Mouse (Mus musculus): ENCODE measurements around the gene Tmem129.
A peak's percentile ranks its signal among the peaks of the same experiment; 100 is the strongest.

Gene Tmem129

DNA sequence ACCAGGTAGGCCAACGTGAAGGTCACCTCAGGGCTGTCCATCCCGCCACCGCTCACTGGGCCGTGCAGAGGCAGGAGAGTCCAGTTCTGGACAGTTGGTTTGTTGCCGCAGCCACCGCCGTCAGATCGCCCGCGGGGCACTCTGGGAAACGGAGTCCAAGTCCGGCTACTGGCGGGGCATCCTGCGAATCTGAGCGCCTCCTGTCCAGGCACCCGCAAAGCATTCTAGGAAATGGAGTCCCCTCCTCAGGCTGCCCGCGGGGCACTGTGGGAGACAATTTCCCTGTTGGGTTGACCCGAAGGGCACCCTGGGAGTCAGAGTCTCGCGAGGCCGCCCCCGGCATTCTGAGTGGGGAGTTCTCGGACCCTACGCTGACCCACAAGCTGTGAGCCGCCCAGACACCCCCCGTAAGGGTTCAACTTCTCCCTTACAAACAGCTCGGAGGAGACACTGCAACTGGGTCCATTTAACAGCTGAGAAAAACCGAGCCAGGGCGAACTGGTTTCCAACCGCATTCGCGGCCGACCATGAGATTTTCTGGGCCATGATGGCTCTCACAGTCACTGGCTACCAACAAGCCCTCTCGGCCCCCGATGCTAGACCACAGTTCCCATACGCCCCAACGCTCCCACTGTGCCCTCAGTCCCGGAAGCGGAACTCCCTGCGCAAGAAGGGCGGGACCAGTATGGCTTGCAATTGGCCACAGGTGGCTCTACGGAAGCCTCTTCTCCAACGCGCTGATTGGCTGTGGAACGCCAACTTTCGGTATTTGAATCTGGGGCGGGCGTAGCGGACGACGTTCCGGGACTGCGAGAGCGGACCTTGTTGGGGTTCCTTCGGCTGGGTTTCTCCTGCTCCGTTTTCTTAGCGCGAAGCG is at the start of gene Tmem129, which contains the start of gene Tacc3:
TSS of gene Tmem129 (minus strand) at position 630 of the 877 bp plus-strand sequence.
TSS of gene Tacc3 (plus strand) at position 342 of the 877 bp plus-strand sequence.
- peak; percentile 99 for DNase-seq

DNA sequence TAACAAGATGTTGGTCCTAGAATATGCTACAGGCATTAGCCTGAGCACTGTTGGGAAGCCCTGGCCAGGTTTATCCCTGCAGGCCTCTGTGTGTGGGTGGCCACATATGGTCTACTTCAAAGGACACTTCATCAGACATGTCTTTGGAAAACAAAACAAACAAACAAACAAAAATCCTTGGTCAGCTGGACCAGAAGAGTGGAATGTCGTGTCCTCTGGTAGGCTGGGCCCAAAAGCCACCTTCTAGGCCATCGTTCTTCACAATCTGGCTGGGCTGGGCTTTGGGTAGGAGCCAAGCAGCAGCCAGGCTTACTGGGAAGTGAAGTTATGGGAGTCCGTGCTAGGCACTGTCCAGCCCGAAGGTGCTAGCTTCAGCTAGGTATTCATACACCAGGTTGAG is 48.9 kb upstream of the Tmem129 start:
- DNase-seq = no peak

DNA sequence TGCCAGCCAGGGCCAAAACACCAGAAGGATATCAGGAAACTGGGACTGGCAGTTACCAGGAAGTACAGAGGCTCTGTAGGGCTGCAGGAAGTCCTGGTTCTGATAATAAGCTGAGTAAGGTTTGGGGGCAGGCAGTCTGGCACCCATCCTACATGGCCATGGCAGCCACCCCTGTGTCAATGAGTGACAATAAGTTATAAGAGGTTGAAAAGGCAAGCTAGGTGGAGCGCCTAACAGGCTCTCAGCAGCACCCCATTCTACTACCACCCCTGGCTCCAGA is 48.1 kb upstream of the Tmem129 start:
- DNase-seq = no peak

- no peak for DNase-seq
Observed at GRCm38 (mm10) chr5:33705612-33706349, 47.6 kb upstream of the Tmem129 start.

- DNase-seq = peak; percentile 48
Observed at GRCm38 (mm10) chr5:33704945-33705611, 46.9 kb upstream of the Tmem129 start.

DNA sequence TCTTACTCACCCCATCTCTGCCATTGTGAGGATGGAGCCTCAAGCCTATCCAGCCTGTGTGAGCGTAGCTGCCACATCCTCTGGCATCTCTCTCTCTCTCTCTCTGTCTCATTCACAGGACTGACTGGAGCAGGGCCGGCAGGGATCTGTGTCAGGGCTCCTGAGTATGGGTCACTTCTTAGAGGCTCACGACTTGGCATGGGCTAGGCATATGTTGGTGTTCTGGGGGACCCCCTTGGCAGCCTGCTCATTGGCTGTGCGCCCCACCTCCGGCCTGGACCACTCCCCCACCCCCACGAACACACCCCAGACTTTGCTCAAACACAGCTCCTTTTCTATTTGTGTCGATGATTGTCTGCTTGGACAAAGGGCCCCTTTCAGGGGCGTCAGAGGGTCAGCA is 45.8 kb upstream of the Tmem129 start:
- no peak for DNase-seq

GRCm38 (mm10) chr5:33701832-33702231 is 43.6 kb upstream of the Tmem129 start:
- DNase-seq = no peak

DNA sequence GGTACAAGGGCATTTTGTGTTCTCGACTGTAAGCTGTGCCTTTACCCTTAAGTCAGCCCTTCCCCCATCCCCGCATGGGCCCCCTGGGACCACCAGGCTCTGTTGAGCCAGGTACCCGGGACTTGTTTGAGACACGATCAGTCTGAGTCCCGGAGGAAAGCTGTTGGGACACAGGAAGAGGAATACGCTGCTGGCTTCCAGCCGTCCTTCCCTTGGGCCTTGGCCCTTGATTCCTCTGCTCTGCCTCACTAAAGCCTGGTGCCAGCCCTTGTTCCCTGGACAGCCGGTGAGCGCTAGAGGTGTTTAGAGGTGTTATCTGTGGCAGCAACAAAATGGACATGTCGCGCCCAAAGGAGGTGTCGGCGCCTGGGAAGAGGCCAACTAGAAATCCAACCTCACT is 41.8 kb upstream of the Tmem129 start:
- no peak for DNase-seq

- DNase-seq = no peak
Observed at GRCm38 (mm10) chr5:33698669-33699068, 40.5 kb upstream of the Tmem129 start.

DNA sequence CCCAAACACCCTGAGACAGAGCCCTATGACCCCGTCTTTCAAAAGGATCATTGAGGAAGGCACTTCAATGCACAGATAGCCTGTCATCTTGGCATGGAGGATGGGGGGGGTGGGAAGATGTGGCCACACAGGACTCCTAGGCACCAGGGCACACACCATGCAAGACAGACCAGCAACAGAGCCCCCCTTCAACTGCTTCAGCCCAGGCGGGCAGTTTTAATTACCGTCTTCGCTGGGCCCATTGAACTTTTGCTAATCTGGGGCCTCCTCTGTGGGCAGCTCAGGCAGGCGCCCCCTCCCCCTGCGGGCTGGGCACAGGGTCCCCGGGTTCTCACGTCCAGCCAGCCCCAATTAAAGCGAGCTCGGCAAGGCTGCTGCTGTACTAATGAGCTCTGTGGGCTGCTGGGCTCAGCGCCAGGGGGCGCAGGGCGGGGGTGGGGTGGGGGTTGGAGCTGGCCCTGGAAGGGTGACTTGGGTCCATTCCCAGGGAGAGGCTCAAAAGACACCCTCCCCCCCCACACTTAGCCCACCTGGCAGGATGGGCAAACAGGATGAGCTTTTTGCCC is 39.8 kb upstream of the Tmem129 start:
- no peak for DNase-seq

DNA sequence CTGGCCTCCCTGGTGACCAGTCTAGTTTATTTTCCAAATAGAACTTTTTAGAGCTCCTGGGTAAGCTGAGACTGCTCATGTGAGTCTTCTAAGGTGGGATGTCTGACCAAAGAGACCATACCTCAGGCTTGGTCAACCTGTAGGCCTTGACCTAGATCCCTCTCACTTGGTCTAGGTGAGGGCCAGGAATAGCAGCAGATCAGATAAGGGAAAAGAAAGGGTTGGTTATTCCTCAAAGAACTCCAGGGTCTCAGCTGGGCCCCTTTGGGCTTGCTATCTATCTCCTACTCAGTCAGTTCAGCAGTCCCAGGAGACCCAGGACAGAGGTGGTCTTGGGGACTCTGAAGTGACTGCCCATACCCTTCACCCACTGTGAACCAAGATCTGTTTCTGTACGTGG is 39.3 kb upstream of the Tmem129 start:
- no peak for DNase-seq

DNA sequence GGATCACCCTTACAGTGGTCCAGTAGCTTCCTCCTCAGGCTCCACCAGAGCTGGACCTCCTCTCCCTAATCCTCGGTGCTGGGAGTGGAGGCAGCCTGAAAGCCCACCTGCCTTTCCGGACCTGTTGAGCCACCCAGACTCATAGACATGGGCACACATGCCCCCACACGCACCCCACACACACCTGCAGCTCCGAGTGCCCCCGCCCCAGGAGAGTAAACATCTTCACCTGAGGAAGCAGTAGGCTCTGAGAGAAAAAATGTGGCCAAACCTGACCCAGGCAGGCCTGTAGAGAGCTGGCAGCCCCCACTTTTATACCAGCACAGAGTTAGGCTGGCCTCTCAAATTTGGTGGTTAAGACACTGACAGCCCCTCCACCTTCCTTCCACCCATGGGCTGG is 38.2 kb upstream of the Tmem129 start:
- DNase-seq = no peak

- no peak for DNase-seq
Observed at GRCm38 (mm10) chr5:33695718-33696121, 37.5 kb upstream of the Tmem129 start.

DNA sequence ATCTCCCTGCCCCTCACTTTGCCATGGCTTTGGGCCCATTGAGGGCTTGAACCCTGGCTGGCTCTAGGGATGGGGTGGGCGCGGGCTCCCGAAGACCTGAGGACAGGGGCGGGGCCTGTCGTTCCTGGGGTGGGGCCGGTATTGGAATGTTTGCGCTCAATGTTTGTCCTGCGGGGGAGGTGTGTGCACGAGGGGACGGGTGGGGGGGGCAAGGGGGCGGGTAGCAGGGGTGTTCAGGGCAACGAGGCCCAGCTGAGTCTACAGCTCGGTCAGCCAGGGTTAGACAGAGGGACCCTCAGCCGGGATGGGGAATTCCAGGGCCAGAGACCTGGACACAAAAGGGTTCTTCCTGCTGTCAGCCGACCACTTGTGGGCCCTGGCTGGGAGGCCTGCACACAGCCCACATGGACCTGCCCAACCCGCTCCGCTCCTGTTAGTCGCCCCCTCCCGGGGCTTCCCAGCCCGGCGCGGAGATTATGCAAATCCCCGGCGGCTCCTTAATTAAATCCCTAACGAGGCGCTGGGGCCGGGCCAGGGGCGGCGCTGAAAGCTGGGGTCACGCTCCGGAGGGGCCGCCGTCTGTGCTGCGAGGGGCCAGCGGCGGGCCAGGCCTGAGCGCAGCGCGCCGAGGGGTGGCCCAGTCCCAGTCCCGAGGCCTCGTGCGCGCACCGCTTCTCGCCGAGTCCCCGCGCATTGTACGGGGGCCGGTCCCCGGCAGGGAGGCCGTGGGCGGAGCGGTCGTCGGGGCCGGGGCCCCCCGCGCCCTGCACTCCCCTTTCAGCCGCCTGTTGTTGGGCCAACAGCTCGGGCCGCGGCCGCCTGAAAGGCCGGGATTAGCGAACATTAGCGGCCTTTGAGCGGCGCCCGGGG is 36.9 kb upstream of the Tmem129 start:
- no peak for DNase-seq

GRCm38 (mm10) chr5:33694461-33694847 is 36.2 kb upstream of the Tmem129 start:
- no peak for DNase-seq

DNA sequence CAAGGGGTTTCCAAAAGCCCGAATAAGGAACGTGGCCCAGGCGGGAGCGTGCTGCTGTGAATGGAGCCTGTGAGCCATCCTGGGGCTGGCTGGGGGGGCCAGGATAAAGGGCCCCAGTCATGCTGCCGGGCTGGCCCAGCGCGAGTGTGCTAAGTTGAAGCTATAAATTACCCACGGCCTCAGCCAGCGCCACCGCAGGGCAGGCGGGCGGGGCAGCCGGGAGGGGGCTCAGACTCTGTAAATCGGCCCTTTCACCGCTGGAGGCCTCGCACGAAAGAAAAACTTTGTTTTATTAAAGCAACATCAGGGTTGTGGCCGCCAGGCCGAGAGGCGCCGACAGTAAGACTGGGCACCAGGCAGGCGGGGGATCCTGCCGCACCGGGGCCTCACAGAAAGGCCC is 34.2 kb upstream of the Tmem129 start:
- DNase-seq = no peak

DNA sequence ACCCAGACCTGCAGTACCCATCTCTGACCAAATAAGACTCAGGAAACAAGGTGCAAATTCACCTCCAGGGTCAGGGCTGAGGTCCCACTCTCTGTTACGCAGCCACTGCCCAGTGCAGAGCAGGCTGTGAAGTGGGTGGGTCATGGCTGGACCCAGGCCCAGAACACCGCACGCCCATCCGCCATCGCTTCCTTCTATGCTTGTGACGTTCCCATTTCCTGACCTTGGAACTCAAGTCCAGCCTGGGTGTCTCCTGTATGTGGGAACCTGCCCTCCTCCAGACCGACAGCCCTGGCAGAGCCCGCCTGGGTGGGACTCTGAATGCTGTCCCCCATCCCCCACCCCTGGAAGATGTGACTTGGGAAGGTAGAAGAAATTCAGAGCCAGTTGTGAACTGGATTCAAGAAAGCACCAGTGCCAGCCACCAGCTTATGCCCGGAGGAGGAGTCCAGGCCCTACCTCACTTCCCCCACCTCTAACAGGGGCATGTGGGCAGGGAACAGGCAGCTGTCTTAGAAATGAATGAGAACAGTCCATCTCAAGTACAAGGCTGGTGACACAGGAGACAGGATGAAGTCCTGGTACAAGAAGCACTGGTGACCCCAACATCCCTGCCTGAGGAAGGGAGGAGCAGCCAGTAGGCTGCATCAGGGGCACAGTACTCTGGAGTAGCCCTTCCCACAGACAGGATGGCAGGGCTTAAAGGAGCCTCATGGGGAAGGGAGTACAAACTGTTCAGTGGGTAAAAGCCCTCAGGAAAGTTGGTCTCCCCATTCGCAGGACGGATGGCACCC is 31.8 kb upstream of the Tmem129 start:
- no peak for DNase-seq

DNA sequence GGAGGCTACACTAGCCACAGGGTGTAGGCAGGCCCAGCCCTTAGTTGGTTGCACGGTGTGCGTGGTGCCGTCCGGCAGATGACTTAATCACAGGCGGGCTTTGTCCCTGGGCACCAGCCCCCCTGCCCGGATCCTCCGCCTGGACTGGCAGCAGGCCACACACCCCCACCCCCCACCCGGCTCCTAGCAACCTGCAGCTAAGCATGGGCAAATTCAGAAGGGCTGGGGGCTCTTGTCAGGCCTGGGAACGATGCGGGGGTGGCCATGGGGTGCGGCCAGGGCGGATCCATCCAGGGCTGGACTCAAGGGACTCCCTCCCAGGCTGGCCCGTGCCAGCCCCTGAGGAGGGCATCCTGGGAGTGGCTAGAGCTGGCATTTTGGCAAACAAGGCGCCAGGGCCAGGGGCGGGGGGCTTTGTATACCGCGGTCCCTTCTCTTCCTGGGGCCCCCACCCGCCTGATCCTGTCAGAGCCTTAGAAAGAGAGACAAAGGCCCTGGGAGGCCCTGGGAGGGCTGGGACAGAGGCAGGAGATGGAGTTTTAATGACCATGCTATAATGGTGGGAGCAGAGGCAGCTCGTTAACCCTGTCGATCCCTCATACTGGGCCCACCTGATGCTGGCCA is 31.1 kb upstream of the Tmem129 start:
- no peak for DNase-seq

DNA sequence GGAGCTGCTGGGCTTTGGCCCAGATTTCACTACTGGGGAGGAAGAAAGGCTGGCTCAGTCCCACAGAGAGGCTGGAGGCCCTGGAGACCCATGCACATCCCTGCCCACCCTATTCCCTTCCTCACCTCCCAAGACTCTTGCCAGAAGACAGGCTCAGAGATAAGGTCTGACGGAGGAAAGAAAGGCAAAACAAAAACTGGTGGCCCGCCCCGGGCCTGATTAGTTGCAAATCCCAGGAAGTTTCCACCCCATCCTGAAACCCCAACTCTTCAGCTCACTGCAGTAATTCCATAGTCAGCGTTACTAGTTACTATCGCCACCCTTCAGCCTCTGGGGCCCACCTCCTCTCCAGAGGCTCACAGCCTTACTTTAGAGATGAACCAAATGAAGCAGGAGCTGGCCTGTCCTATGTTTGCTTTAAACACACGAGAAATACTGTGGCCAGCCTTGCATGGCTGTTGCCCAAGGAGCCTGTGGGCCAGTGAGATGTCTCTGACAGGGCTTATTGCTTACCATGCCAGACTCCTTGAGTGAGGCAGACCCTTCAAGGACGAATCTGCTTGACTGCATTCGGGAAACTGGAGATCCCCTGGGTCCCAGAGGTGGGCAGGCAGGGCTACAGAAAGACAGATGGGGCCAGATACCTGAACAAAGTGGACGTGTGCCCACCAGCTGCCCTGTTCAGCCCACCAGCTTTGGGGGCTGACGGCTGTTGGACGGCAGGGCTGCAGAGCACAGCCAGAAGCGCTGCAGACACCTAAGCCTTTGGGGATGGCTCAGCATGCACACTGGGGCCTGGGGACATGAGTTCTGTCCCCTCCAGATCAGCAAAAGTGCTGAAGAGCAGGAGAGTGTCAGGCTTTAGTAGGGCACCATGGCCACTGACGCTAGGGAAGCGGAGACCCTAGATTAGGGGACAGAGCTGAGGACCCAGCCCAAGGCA is 30.3 kb upstream of the Tmem129 start:
- no peak for DNase-seq

DNA sequence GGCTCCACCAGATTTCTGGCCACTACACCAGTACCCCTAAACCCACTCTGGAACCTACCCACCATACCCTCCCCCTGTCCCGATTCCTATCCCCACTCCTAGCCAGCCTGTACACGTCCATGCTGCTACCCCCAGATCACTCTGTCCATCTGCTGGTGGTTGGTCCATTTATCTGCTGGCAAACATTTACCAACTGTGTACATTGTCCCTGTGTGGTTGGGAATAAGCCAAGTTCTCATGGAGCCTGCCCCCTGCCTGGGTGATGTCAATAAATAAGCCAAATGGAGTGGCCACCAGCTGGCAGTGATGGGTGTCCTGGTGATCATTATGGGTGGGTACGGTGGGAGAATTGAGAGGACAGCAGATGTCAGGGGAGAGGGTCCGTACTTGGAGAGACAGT is 28.9 kb upstream of the Tmem129 start:
- no peak for DNase-seq

Data from cerebellum, adult 11-12 months (tissue).